Mouse (Mus musculus) MEL (cell line): ENCODE results near the gene Ciz1. TPM values are rescaled to one million over a fixed set of nuclear protein-coding genes. Genes with fewer than 3 reads are reported as not detected.

Experiments used
- DNase-seq: peaks from one replicate; pipeline ENCODE4 v3.0.0; 2011; ENCODE audit warnings: low read depth, low spot score
- H3K27ac ChIP-seq: 2 replicates; pipeline ENCODE4 v1.5.1; 2012; ENCODE audit warnings: low read depth, mild to moderate bottlenecking, control low read depth, low read length, moderate library complexity; ENCODE audit not compliant: control insufficient read depth
- H3K27me3 ChIP-seq, 2 experiments: fragments of 150-350 bp in 1 of 2; sonication (generic) in 1 of 2; 2 replicates each; pipeline ENCODE4 v1.6.1; 2012; ENCODE audit warnings: low read length in 2 of 2, mild to moderate bottlenecking in 2 of 2, improper control_type of control experiment in 1 of 2, moderate library complexity in 1 of 2; ENCODE audit not compliant: insufficient read depth in 2 of 2, control insufficient read depth in 1 of 2
- H3K36me3 ChIP-seq, 2 experiments: 2 replicates each; pipeline ENCODE4 v1.6.1; 2012 to 2014; ENCODE audit warnings: low read length in 2 of 2, improper control_type of control experiment in 1 of 2, inconsistent platforms in 1 of 2, mild to moderate bottlenecking in 1 of 2; ENCODE audit not compliant: insufficient read depth in 2 of 2, control insufficient read depth in 1 of 2
- H3K4me1 ChIP-seq, 2 experiments: fragments of 150-350 bp in 1 of 2; sonication (generic) in 1 of 2; 2 replicates each; pipeline ENCODE4 v1.6.1; 2012; ENCODE audit warnings: low read length in 2 of 2, improper control_type of control experiment in 1 of 2, mild to moderate bottlenecking in 1 of 2; ENCODE audit not compliant: insufficient read depth in 2 of 2, control insufficient read depth in 1 of 2
- H3K4me3 ChIP-seq, 2 experiments: fragments of 150-350 bp in 1 of 2; sonication (generic) in 1 of 2; 2 replicates each; pipeline ENCODE4 v1.5.1; 2012; ENCODE audit warnings: low read depth in 2 of 2, low read length in 2 of 2, mild to moderate bottlenecking in 2 of 2, moderate library complexity in 2 of 2, control low read depth in 1 of 2, improper control_type of control experiment in 1 of 2; ENCODE audit not compliant: control insufficient read depth in 1 of 2, insufficient read depth in 1 of 2
- H3K79me2 ChIP-seq: 2 replicates; pipeline ENCODE4 v1.6.1; 2012; ENCODE audit warnings: mild to moderate bottlenecking, low read length, moderate library complexity; ENCODE audit not compliant: control insufficient read depth, poor library complexity, insufficient read depth
- H3K9ac ChIP-seq: 2 replicates; pipeline ENCODE4 v1.6.1; 2012; ENCODE audit warnings: low read depth, mild to moderate bottlenecking, control low read depth, low read length, moderate library complexity; ENCODE audit not compliant: control insufficient read depth, poor library complexity, severe bottlenecking
- H3K9me3 ChIP-seq: fragments of 150-350 bp; sonication (generic); replicated peaks from 2 replicates; pipeline ENCODE4 v1.6.1; 2012; ENCODE audit warnings: mild to moderate bottlenecking, low read length, improper control_type of control experiment, moderate library complexity; ENCODE audit not compliant: insufficient read depth
- CTCF ChIP-seq, 3 experiments: IDR thresholded peaks in 2 of 3; conservative IDR thresholded peaks in 1 of 3; 2 replicates each; pipeline ENCODE4 v1.5.1; 2011 to 2012; ENCODE audit warnings: low read length in 3 of 3, low read depth in 2 of 3, mild to moderate bottlenecking in 2 of 3, improper control_type of control experiment in 1 of 3, inconsistent platforms in 1 of 3, mixed read lengths in 1 of 3, moderate library complexity in 1 of 3; ENCODE audit not compliant: control insufficient read depth in 1 of 3, insufficient read depth in 1 of 3, poor library complexity in 1 of 3, severe bottlenecking in 1 of 3
- ELF1 ChIP-seq: IDR thresholded peaks from 2 replicates; pipeline ENCODE4 v1.6.1; 2014; ENCODE audit warnings: low read depth, mild to moderate bottlenecking, inconsistent platforms, low read length, improper control_type of control experiment, moderate library complexity
- ETS1 ChIP-seq: IDR thresholded peaks from 2 replicates; pipeline ENCODE4 v1.6.1; 2012; ENCODE audit warnings: low read depth, mild to moderate bottlenecking, inconsistent platforms, low read length, improper control_type of control experiment, moderate library complexity
- KAT2A ChIP-seq: conservative IDR thresholded peaks from 2 replicates; pipeline ENCODE4 v1.6.1; 2012; ENCODE audit warnings: low read depth, low read length, improper control_type of control experiment, inconsistent platforms
- MXI1 ChIP-seq: IDR thresholded peaks from 2 replicates; pipeline ENCODE4 v1.6.1; 2011; ENCODE audit warnings: mild to moderate bottlenecking, low read depth, low read length, improper control_type of control experiment
- NRF1 ChIP-seq: IDR thresholded peaks from 2 replicates; pipeline ENCODE4 v1.6.1; 2014; ENCODE audit warnings: low read depth, mild to moderate bottlenecking, inconsistent platforms, low read length, improper control_type of control experiment, moderate library complexity; ENCODE audit not compliant: poor library complexity, insufficient read depth, severe bottlenecking
- POLR2A ChIP-seq, 2 experiments: IDR thresholded peaks; 2 replicates each; pipeline ENCODE4 v1.6.1; 2011 to 2012; ENCODE audit warnings: low read length in 2 of 2, mild to moderate bottlenecking in 2 of 2, control low read depth in 1 of 2, improper control_type of control experiment in 1 of 2, low read depth in 1 of 2, moderate library complexity in 1 of 2; ENCODE audit not compliant: control insufficient read depth in 1 of 2, insufficient read depth in 1 of 2, poor library complexity in 1 of 2
- POLR2AphosphoS2 ChIP-seq: IDR thresholded peaks from 2 replicates; pipeline ENCODE4 v1.6.1; 2011; ENCODE audit warnings: low read length, improper control_type of control experiment
- SIN3A ChIP-seq: IDR thresholded peaks from 2 replicates; pipeline ENCODE4 v1.6.1; 2012; ENCODE audit warnings: low read length, improper control_type of control experiment, inconsistent platforms
- TBP ChIP-seq: IDR thresholded peaks from 2 replicates; pipeline ENCODE4 v1.8.0; 2011; ENCODE audit warnings: low read depth, low read length, improper control_type of control experiment
- TCF12 ChIP-seq: IDR thresholded peaks from 2 replicates; pipeline ENCODE4 v1.6.1; 2014; ENCODE audit warnings: low read depth, mild to moderate bottlenecking, inconsistent platforms, low read length, improper control_type of control experiment, moderate library complexity
- UBTF ChIP-seq: IDR thresholded peaks from 2 replicates; pipeline ENCODE4 v1.6.1; 2012; ENCODE audit warnings: low read depth, mild to moderate bottlenecking, inconsistent platforms, low read length, improper control_type of control experiment, moderate library complexity, borderline replicate concordance; ENCODE audit not compliant: insufficient read depth
- USF2 ChIP-seq, 2 experiments: IDR thresholded peaks; 2 replicates each; pipeline ENCODE4 v1.6.1; 2011 to 2012; ENCODE audit warnings: improper control_type of control experiment in 2 of 2, low read length in 2 of 2, borderline replicate concordance in 1 of 2, inconsistent platforms in 1 of 2, low read depth in 1 of 2, mild to moderate bottlenecking in 1 of 2; ENCODE audit not compliant: insufficient read depth in 1 of 2
- ZC3H11A ChIP-seq: IDR thresholded peaks from 2 replicates; pipeline ENCODE4 v1.6.1; 2012; ENCODE audit warnings: low read depth, mild to moderate bottlenecking, inconsistent platforms, low read length, improper control_type of control experiment
- ZNF384 ChIP-seq: IDR thresholded peaks from 2 replicates; pipeline ENCODE4 v1.6.1; 2012; ENCODE audit warnings: low read depth, mild to moderate bottlenecking, inconsistent platforms, low read length, improper control_type of control experiment
- polyA plus RNA-seq, 2 experiments: library from polyadenylated mRNA; stranded (reverse) in 1 of 2; unstranded in 1 of 2; fragments of >175 nt in 1 of 2; fragments of >200 nt in 1 of 2; gene quantifications; 2 replicates each; pipeline versions ENCODE4 v1.2.1 to v1.2.4; 2012; ENCODE audit warnings: low replicate concordance in 2 of 2, low read depth in 1 of 2; ENCODE audit not compliant: insufficient read length in 2 of 2, insufficient read depth in 1 of 2, missing spikeins in 1 of 2
- total RNA-seq: library from RNA; depleted of rRNA; stranded (reverse); fragments of 300-350 nt; gene quantifications from 2 replicates; pipeline ENCODE4 v1.2.3, GENCODE M21; 2012

The Ciz1 gene
- total and polyA plus RNA-seq, 3 experiments: 20.7 to 99.8 TPM; not detected in 1

- Histone ChIP-seq H3K9me3 (no peaks in the 10 kb centered on the region), H3K9ac (no peak overlapping the region), H3K4me1 (no peaks in the 10 kb centered on the region), H3K27ac (no peak overlapping the region), H3K79me2 (no peaks in the 10 kb centered on the region), H3K4me3 (no peak overlapping the region), H3K27me3 (no peaks in the 10 kb centered on the region), H3K36me3 (no peaks in the 10 kb centered on the region)
- TF ChIP-seq POLR2A (IDR thresholded peaks at IDR 0.05; ENCODE audit: control insufficient read depth in 1 of 2, insufficient read depth in 1 of 2, low read depth in 1 of 2, low read length in 2 of 2, poor library complexity in 1 of 2) (no peak), ZC3H11A (no peak), ZNF384 (no peak), UBTF (no peak), MXI1 (no peak), USF2 (IDR thresholded peaks at IDR 0.05; ENCODE audit: borderline replicate concordance in 1 of 2, insufficient read depth in 1 of 2, low read depth in 1 of 2, low read length in 2 of 2) (no peak), NRF1 (no peak), KAT2A (no peak), TBP (no peak)
- DNase-seq: no peak
Observed at GRCm38 (mm10) chr2:32408429-32409424, 56.6 kb downstream of the Ciz1 start.

- Histone ChIP-seq H3K27me3 (no peaks in the 10 kb centered on the region), H3K36me3 (no peaks in the 10 kb centered on the region; a peak in 1 of 4 replicates), H3K27ac (no peak overlapping the region), H3K79me2 (no peaks in the 10 kb centered on the region), H3K9ac (no peak overlapping the region), H3K9me3 (no peaks in the 10 kb centered on the region), H3K4me3 (no peak overlapping the region), H3K4me1 (no peaks in the 10 kb centered on the region)
- TF ChIP-seq ETS1 (no peak), SIN3A (no peak), POLR2AphosphoS2 (no peak), MXI1 (no peak), ELF1 (no peak), ZC3H11A (no peak), TCF12 (no peak), CTCF (IDR thresholded peaks at IDR 0.05 in 2 of 3, conservative IDR thresholded peaks at IDR 0.05 in 1 of 3; ENCODE audit: control insufficient read depth in 1 of 3, insufficient read depth in 1 of 3, low read depth in 2 of 3, low read length in 3 of 3, poor library complexity in 1 of 3, severe bottlenecking in 1 of 3) (no peak)
- no peak for DNase-seq
Observed at GRCm38 (mm10) chr2:32411407-32411806, 59.3 kb downstream of the Ciz1 start.
